Mouse (Mus musculus) cerebellum, postnatal 10 days (tissue): ENCODE measurements around the gene AW011738.

Source experiments
- DNase-seq, 2 experiments: peaks; one replicate each; pipeline ENCODE4 v3.0.0; 2021; ENCODE audit warnings: mixed read lengths in 2 of 2

Gene AW011738

DNA sequence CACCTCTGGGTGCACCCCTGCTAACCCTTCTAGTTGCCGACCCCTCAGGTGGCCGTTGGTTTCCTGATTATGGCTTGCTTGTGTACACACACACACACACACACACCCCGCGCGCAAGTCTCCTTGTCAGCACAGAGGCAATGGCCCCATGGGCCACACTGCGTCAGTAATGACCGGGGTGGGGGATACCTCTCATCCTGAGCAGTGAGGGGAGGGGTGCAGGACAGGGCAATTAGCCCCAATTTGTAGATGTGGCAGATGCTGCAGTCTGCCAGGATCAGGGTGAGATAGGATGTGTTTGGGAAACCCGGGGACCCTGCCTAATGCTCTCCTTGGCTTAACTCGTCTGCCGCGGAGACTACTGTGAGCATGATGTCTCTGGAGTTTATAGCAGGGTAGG lies 46.5 kb downstream of the AW011738 start:
- DNase-seq: no peak

DNA sequence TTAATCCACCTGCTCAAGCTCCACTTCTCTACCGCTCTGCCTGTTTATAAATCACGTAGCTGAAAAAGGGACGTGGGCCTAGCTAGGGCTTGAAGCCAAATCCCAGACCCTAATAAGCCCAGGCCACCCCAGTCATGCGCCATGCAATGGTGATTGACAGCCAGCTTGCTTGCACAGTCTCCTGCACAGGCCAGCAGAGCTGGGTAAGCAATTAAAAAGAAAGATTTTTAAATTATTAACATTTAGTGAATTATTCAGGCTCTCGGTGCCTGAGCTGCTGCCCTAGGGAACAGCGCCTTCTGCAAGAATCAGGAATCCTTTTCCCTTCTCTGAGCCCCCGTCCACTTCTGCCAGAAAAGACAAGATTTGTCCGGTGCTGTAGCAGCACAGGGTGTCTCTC lies 48.0 kb downstream of the AW011738 start:
- no peak for DNase-seq

DNA sequence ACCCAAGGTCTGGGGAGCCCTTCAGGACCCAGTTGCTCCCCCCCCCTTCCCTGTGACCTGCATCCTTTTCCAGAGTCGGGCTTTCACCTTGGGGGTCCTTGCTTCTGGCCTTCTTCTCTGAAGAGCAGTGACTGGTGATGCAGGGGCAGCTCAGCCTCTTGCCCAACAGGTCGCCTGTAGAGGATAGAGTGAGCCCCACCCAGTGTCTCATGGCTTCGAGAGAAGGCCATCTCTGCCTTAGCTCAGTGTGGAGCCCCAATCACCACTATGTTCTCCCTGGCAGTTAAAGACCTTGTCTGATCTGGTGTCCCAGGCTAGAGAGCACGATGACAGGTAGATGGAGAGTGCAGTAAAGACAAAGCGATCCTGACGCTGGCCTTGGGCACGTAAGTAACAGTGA lies 49.0 kb downstream of the AW011738 start:
- DNase-seq: no peak

DNA sequence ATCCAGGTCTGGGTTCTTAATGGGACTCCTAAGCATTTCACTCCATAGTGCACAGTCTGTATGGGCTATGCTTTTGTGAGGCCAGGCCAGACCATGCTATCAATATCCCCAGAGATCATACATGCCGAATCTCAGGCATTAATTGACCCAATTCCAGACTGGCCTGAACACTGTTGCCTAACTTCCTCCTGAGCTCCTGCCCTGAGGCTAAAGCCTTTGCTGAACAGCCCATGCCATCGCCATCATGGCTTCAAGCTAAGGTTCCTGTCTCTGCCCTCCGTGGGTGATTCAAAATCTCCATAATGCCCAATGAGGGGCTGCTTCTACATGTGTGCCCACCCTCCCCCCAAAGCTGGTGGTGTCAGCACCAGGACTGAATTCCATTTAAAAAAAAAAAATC lies 49.5 kb downstream of the AW011738 start:
- no peak for DNase-seq

DNA sequence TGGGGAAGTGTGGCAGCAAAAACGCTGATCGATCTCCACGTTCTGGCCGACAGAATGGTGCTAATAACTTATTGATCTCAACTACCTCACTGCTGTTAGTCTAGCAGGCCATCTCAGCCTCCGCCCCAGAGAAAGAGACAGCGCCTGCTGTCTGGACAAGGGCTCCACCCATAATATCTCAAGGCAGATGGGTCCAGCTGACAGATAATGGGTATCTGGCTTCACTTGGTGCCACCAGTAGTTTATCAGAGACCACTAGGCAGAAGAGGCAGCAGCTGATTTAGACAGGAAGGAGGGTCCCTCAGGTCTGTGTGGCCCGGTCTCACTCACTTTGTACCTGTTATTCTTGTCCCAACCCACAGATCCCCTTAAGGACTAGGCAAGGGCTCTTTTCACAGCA lies 49.9 kb downstream of the AW011738 start:
- no peak for DNase-seq

DNA sequence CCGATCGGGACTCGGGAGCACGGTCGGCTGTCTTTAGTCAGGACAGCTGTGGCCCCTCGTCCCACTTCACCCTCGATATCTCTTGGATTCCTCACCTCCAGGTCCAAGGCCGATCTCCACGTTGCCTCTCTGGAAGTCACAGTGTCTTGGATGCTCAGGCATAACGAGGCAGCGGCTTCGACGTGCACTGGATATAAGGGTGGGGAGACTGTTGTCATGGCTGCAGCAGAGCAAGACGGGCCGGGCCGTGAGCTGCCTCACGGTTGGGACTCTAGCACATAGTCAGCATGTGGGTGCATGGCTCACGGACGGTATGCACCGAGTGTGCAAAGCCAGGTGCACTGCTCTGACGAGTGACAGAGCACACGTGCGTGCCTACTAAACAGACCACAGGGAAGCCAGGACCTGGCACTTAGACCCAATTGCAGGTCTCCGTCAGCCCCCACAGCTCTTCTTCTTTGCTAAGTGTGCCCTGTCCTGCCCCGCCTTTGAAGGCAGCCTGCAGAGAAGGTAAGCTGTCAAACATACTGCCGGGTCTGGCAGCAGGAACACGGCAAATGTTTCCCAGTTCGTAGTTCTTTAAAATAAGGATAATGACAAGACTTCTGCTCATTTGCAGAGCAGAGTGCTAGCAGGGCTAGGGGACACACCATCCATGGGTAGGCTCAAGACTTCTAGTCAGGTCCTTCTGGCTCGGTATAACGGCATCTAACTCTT lies 51.4 kb downstream of the AW011738 start:
- DNase-seq: peak; percentile 31 to 34
